Mouse (Mus musculus) common myeloid progenitor, adult 5-6 weeks (primary cell): ENCODE results near the gene Mtx1. TPM values are rescaled to one million over a fixed set of nuclear protein-coding genes. Genes with fewer than 3 reads are reported as not detected.
A peak's percentile ranks its signal among the peaks of the same experiment; 100 is the strongest.

Experiments
- ATAC-seq: replicated peaks from 2 replicates; pipeline ENCODE4 v1.8.0; 2016; ENCODE audit warnings: low read depth, mild to moderate bottlenecking, moderate TSS enrichment, inconsistent platforms; ENCODE audit not compliant: poor library complexity, severe bottlenecking
- total RNA-seq: library from RNA; stranded (forward); fragments of 200-1000, 187-1606 nt; gene quantifications from 2 replicates; pipeline ENCODE4 v1.2.3, GENCODE M21; 2017

Gene Mtx1
- total RNA-seq, result 81.9 and 104 TPM in 2 replicates

DNA sequence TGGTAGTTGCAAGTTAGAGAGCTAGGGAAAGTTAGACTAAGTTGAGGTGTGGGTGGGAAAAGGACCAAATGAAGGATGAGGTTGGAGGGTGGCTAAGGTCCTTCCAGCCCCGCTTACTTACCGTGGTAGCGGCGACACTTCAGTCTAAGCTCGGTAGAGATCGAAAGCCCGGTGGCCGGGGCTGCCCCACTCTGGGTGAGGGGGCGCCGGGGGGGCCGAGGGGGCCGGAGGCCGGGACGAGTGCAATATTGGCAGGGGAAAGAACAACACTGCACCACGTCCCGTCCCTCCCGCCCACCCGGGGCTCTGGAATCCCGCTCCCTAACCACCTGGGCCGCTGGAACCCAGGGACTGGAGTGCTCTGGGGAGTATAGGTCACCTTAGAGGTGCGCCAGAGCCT, at the start of gene Mtx1:
TSS of gene Mtx1 (minus strand) at position 189 of the 400 bp plus-strand sequence.
- ATAC-seq, result no peak

DNA sequence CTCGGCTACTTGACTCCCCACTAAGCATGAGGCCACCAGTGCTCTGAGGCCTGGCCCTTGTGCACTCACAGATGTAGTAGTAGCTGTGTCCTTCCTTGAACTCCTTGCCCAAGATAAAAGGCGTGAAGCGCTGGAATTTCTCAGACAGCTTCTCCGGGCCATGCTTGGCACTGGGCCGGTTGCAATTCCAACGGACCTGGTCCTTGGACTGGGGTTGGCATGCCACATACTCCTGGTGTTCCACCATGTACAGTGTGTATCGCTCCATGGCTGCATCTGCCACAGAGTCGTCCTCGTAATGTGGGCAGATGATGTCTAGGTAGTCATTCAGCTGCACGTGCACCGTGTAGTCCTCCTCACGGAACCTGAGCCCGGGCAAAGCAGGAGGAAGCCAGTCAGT, 49.2 kb upstream of the Mtx1 start:
- no peak for ATAC-seq

DNA sequence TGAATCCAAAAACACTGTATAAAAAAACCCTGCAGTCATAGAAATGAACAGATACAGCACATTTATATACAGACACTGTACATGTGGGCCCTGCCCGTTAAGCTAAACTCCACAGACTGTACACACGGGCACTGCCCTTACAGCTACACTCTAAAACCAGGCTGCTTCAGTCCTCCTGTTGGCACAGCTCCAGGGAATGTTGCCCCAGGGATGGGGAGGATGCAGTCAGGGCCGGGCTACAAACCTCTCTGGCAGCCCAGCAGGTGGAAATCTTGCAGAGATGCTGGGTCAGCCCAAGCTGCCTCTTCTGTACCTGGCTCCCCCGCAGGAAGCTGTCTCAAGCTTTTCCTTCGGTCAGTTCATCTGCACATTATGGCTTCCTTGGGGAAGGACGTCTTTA, 44.9 kb upstream of the Mtx1 start:
- no peak for ATAC-seq

DNA sequence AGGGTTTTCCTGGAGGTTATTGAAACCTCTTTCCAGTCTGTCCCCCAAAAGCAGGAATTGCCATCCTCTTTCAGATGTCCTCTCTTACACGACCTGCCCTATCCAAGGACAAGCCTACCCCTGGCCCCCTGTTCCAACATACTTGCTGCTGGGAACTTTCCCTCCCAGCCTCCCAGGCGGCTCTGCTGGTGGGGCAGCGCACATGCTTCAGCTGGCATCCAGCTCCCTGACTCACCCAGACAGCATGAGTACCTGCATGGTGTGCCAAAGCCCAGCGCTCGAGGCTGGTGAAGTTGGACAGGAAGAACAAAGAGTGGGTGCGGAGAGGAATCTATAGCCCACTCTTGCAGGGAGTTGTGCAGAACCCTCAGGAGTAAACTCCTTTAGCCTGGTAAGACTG, 44.0 kb upstream of the Mtx1 start:
- ATAC-seq, result no peak

DNA sequence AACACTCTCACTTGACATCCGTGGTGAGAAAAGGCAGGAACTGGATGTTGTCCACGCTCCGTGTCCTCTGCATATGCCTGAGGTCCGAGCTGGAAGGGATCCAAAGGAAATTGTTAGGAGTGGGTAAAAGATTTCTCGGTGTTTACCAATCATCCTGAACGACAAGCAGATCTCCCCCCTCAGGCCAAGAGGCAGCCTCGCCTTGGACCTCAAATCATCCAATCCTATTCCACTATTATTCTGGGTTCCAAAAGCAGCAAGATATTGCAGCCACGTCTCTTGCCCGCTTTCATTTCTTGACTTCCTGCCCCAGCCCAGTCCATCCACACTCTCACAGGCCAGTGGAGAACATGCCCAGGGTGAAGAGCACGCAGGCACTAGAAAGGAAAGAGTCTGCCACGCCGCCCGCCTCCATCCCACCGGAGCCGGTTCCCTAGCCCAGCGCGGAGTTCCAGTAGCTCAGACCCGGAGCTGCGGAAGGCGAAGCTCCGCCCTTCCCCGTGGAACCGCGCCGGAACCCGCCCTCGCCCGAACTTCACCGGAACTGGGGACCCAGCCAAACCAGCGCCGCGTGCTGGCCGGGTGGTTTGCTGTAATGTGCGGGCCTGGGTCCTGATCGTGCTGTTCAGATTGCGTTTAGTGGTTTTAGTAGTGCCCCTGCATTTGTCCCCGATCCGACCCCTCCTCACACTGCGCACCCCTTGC, 43.3 kb upstream of the Mtx1 start, which contains the start of gene Slc50a1:
TSS of gene Slc50a1 (minus strand) at position 520 of the 705 bp plus-strand sequence.
- ATAC-seq, result peak; percentile 67

DNA sequence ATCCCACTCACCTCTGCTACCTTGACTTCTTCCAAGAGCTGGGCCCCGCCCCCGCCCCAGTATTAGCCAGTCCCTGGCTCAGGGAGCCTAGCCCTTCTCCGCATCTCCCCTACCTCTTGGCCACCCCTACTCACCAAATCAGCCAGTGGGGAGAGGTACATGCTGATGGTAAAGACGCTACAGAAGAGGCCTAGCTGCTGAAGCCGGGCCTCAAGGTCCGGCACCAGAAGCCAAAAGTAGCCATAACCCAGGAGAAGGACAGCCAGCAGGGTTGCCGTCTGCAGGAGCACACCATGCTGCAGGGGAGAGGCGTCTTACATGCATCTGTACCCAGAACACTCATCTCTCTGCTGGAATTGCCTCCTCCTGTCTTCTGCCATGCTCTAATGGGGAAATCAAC, 42.0 kb upstream of the Mtx1 start:
- ATAC-seq, result no peak

DNA sequence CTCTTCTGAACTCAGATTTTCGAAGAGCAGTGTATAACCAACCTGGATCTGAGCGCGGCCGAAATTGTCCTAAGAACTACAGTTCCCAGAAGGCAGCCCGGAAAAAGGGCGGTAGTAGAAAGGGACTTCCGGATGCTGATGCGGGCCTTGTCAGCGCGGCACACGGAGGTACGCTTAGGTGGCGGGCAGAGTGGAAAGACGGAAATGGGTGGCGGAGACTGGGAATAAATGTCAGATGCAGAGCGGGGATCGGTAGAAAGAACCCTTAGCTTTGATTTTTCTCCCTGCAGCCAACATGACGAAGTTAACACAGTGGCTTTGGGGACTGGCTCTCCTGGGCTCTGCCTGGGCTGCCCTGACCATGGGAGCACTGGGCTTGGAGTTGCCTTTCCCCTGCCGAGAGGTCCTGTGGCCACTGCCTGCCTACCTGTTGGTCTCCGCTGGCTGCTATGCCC, 39.6 kb upstream of the Mtx1 start:
- peak; percentile 84 for ATAC-seq

DNA sequence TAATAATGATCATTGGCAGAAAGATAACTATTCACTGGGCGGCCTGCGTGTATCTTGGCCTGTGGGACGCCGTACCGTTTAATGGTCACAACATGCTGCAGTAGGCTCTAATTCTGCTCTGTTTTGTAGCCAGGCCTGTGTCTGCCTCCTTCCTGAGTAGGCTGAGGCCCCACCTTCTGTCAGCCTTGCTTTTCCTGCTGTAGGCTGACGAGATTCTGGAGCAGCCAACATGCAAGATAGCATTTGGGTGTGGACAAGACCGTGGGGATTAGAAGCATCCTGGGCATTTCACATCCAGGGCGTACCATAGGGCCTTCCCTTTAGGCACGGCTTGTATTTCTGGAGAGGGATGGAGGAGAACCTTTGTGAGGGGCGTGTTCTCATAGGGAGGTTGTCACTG, 35.5 kb upstream of the Mtx1 start:
- 0 out of 2 replicates have a peak, but pooled peaks have one; percentile 27 for ATAC-seq

DNA sequence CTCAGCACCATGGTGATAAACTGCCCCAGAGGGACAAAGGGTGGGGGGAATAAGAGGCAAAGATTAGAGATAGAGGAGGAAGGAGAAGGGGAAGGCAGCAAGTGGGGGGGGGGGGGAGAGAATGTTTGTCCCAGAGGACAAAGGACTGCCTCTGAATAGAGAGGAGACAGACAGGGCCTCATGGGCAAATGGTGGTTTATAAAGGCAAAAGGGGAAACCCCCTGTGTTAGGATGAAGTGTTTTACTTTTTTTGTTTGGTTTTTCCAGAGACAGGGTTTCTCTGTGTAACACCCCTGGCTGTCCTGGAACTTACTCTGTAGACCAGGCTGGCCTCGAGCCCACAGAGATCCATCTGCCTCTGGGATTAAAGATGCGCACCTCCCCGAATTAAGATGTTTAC, 33.3 kb upstream of the Mtx1 start:
- ATAC-seq, result no peak

DNA sequence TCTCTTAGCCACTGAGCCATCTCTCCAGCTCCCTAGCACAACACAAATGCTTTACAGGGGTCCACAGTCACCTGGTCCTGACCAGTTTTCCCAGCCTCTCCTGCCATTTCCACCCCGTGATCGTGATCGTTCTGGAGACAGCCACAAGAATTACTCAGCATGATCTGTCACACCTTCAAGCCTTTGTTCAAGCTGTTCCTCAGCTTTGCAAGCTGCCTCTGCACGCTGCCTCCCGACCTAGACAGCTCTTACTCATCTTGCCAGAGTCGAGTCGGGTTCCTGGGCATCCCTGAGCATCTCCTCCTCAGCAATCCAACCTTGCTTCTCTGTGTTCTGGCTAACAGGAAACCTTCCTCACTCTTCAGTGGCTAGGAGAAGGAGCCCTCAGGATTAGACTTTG, 32.2 kb upstream of the Mtx1 start, which contains the start of gene Dpm3:
TSS of gene Dpm3 (plus strand) at position 283 of the 400 bp plus-strand sequence.
- ATAC-seq, result no peak

DNA sequence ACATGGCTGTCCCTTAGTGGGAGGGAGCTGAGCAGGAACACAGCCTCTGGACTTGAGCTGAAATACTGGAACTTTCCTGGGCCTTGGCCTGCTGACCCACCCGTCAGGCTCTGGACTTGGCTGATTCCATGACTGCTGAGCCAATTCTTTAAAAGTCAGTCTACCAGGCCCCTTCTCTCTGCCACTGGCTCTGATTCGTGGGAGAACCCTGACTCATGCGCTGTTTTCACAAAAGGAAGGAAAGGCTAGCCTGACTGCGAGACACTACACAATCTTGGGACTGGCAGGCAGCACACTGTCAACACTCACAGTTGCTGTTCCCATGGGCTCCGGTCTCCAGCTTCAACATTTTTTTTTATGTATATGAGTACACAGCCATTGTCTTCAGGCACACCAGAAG, 29.3 kb upstream of the Mtx1 start:
- no peak for ATAC-seq

DNA sequence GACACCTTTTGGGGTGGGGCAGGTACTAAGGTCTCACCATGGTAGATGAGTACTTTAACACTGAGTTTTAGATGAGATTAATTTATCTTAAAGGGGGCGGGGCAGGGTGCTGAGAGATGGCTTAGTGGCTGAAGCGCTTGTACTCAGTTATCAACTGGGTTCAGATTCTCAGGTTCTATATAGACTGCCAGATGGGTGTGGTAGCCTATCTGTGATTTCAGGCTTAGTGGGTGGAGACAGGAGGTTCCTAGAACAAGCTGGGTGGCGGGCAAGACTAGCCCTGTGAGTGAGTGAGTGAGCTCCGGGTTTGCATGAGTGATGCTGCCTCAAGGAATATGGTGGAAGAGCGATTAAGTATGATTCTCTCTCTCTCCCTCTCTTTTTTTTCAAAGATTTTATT, 28.1 kb upstream of the Mtx1 start:
- no peak for ATAC-seq

DNA sequence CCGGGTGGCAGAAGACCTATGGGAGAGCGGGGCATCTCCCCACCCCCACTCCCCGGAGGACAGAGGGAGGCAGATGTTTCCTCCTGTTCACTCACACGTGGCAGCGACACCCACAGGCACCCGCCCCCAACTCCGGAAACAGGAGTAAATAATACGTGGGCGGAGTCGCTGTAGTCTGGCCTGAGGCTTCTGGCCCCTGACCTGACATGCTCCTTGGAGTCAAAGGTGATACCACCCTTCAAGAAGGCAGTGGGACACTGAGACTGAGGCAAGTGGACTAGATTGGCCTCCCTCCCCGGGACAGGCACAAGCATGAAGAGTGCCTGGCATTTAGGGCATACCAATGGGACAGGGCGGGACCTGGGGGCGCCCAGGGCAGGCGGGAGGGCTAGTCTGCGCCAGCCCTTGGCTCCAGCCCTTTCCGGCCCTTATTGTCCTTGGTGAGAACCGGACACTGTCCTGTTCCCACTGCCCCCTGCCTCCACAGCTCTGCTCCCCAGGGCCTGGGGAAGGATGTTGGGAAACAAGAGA, 24.5 kb upstream of the Mtx1 start:
- ATAC-seq, result peak; percentile 78

DNA sequence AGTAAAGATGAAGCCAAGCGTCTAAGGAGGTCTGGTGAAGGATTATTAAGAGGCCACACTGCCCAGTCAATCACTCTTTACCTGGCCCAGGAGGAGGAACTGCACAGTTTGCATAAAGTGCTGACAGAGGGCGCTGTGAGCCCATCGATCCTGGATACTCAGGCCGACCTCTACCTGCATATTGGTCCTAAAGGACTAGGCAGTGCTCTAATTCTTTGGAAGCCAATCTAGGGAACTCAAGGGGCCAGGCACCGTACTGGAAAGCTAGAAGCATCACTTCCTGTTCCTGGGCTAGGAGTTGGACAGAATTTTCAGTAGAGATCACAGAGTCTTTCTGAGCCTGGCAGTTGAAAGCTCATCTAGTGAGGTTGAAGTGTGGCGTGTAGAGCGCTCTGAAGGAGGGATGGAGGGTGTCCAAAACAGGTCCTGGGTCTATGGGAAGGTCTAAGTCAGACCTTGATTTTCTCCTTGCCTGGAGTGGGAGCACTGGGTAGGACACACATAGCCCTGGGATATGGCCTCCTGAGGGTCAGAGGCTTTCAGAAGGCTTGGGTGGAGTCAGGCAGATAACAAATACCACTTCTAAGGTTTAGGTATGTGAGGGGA, 23.6 kb upstream of the Mtx1 start:
- ATAC-seq, result peak; percentile 6; the same call in 1 of the 2 replicates

DNA sequence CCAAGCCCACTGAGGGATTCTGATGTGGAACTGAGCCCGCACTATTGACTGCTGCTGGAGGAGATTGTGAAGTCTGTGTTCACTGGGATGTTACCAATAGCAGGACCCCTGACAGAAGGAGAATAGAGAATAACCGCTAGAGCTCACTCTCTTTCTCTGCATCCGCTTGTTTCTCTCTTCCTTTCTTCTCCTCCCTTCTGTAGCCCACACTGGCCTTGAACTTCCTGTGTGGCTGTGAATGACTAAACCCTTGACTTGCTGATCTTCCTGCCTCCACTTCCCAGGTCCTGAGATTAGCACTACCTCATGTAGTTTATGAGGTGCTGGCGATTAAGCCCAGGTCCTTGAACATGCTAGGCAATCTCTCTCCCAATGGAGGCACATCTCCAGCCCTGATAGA, 20.6 kb upstream of the Mtx1 start:
- no peak for ATAC-seq

DNA sequence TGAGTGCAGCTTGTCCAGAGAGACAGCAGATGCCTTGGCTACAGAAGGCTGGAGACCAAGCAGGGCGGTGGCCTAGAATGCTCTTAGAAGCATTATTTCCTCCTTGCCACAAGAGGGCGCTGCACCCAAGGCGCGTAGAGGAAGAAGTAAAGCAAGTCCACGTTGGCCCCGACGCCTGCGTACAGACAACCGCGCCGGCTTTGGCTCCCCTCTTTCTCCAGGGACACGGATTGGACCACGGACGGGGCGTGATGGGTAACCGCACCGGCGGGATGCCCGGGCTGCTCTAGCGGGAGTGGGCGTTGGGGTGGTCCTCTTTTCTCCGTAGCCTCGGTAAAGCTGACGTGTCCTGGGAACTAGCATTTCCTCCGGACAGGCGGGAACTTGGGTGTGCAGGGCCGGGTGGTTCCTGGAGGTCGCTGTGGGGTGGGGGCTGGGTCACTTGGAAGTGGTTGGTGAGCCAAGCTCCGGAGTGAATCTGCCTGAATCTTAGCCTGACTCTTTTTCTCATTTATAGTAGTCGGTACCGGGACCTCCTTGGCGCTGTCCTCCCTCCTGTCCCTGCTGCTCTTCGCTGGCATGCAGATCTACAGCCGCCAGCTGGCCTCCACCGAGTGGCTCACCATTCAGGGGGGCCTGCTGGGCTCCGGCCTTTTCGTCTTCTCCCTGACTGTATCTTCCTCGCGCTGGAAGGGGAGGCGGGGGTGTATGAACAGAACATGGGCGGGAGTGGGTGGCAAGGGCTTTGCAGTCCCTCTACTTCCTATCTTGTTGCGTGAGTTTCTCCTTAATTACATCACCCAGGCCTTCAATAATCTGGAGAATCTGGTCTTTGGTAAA, 19.6 kb upstream of the Mtx1 start, which contains the start of gene Trim46:
TSS of gene Trim46 (minus strand) at position 49 of the 840 bp plus-strand sequence.
- ATAC-seq, result peak; percentile 67

DNA sequence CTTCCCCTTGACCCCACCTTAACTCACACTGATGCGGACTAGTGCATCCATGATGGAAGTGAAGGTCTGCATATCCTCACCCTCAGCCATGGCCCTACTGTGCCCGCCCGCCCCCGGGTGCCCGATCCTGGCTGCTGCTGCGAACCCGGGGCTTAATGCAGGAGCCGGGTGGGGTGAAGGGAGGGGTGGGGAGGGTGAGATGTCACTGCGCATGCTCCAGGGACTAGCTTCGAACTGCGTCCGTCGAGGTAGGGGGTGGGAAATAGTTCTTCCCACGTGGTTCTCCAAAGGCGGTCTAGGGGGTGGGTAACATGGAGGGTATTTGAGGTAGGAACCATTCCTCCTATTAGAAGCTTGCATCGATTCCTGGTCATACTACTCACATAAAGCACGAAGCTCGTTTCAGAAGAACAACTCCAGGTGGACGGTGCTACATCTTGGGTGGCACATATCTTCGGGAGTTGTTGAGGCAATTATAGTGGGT, 18.8 kb upstream of the Mtx1 start, which contains the start of gene Krtcap2:
TSS of gene Krtcap2 (plus strand) at position 279 of the 484 bp plus-strand sequence.
- ATAC-seq, result no peak

DNA sequence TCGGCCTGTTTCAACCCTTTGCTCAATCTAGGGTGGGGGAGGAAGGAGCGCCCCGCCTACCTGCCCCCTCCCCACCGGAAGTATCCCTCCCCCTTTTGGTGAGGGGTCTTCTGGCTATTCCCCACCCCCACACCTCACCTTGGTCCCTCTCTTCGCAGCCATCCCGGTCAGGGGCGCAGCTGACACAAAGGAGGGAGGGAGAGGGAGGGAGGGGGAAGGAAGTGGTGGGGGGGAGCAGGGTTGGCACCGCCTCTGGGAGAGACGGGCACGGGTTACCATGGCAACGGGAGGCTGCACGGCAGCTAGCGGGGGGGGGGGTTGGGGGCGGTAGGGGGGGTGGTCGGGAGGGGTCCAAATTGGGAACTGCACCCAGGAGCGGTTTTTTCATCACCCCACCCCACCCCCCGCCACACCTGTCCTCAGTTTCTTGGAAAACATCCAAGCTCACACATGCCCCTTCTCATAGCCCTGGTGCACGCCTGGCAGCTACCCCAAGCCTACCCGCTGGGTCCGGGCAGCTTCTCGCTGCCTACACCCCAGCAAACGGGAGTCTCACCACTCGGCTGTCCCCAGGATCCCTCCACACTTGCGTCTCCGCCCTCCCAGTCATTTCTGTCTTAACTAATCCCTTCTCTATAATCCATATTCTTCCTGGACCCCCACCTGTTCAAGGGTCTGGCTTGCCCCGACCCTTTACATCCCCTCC, 18.2 kb upstream of the Mtx1 start:
- no peak for ATAC-seq

DNA sequence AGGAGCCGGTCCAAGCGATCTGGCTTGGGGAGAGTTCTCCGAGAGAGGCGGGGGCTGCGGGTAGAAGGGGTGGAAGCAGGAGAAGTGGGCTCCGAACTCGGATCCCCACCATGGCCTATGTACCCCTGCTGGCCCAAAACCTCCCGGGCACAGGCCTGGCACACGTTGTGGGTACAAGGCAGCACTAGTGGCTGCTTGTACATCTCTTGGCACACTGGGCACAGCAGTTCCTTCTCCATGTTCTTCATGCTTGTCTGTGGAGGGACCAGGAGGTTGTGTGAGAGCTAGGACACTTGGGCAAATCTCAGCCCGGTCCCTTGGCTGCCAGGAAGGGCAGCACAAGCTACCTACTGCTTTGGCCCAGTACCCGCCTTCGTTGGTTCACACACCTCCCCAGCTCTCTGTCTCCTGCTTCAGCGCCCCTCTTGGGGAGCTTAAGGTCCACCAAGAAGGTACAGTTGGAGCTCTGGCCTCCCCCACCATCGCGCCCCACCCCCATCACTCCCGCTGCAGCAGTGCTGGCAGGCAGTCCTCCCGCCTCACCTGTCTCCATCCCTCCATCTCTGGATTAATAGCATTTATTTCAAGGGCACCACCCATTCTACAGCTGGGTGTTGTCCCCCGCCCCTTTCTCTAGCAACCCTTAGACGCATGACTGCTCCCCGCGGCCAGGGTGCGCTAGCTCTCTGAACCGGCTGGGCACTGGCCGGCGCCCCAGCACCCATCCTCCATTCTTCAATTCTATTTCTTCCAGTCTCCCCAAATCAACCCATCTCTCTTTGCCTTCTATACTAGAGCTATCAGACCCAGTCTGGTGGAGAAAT, 17.5 kb upstream of the Mtx1 start:
- ATAC-seq, result peak; percentile 17; the same call in 1 of the 2 replicates
